Mouse (Mus musculus) stomach, postnatal 0 days (tissue): ENCODE data around the gene Copb1. TPM values are rescaled to one million over a fixed set of nuclear protein-coding genes. Genes with fewer than 3 reads are reported as not detected.

Experiments
- ATAC-seq: fragments of 200-750 bp; cut with Nextera tagmentation; 2 replicates; pipeline ENCODE4 v1.8.0; 2017; ENCODE audit not compliant: low FRiP score, low TSS enrichment
- DNase-seq: peaks from one replicate; pipeline ENCODE4 v3.0.0-alpha.2; 2016; ENCODE audit warnings: low spot score
- H3K27ac ChIP-seq: fragments of 300-500 bp; sonication (generic); replicated peaks from 2 replicates; pipeline ENCODE4 v1.5.1; 2014; ENCODE audit warnings: mild to moderate bottlenecking, control low read depth
- H3K27me3 ChIP-seq: fragments of 300-500 bp; sonication (generic); 2 replicates; pipeline ENCODE4 v1.6.1; 2014; ENCODE audit warnings: low read length; ENCODE audit not compliant: control insufficient read depth, insufficient read depth
- H3K36me3 ChIP-seq: fragments of 300-500 bp; sonication (generic); 2 replicates; pipeline ENCODE4 v1.6.1; 2014; ENCODE audit warnings: low read length, mixed read lengths; ENCODE audit not compliant: control insufficient read depth, insufficient read depth
- H3K4me1 ChIP-seq: fragments of 300-500 bp; sonication (generic); replicated peaks from 2 replicates; pipeline ENCODE4 v1.6.1; 2014; ENCODE audit warnings: antibody characterized with exemption; ENCODE audit not compliant: control insufficient read depth, insufficient read depth
- H3K4me2 ChIP-seq: fragments of 300-500 bp; sonication (generic); replicated peaks from 2 replicates; pipeline ENCODE4 v1.6.1; 2014; ENCODE audit warnings: low read depth, mild to moderate bottlenecking, control low read depth, moderate library complexity
- H3K4me3 ChIP-seq: fragments of 300-500 bp; sonication (generic); 2 replicates; pipeline ENCODE4 v1.5.1; 2014; ENCODE audit warnings: low read depth, low read length, control low read depth
- H3K9ac ChIP-seq: fragments of 300-500 bp; sonication (generic); 2 replicates; pipeline ENCODE4 v1.6.1; 2014; ENCODE audit warnings: mild to moderate bottlenecking, low read length, control low read depth, mixed read lengths
- H3K9me3 ChIP-seq: fragments of 300-500 bp; sonication (generic); 2 replicates; pipeline ENCODE4 v1.6.1; 2016; ENCODE audit warnings: low read length; ENCODE audit not compliant: control insufficient read depth
- CTCF ChIP-seq: IDR thresholded peaks from 2 replicates; pipeline ENCODE4 v1.5.1; 2016; ENCODE audit warnings: antibody characterized with exemption, low read depth, mild to moderate bottlenecking, moderate library complexity
- EP300 ChIP-seq: optimal IDR thresholded peaks from 2 replicates; pipeline ENCODE3; 2016; ENCODE audit warnings: antibody characterized with exemption
- WGBS: fragments of 180-500 bp; shearing (Covaris S2); extraction: QIAGEN DNeasy Blood & Tissue Kit; methylation state at CpG from one replicate; pipeline ENCODE4 v1.1.7; 2014; 5-methylcytosine and 5-hydroxymethylcytosine counted together
- polyA plus RNA-seq: library from polyadenylated mRNA; unstranded; fragments of >200 nt; fragmentation: Nextera tagmentation; extraction: Ambion mirVana; gene quantifications from 2 replicates; pipeline ENCODE4 v1.2.1, GENCODE M21; 2015

Gene Copb1
- polyA plus RNA-seq, 1 experiment from 2014 or later, result 83.7 TPM

- Histone ChIP-seq H3K9ac (no peak overlapping the region), H3K9me3 (no peaks in the 10 kb centered on the region), H3K4me3 (no peak overlapping the region), H3K27me3 (no peaks in the 10 kb centered on the region), H3K4me2 (no peak overlapping the region), H3K36me3 (no peaks in the 10 kb centered on the region), H3K4me1 (no peaks in the 10 kb centered on the region), H3K27ac (no peak overlapping the region)
- WGBS, result 56% methylated on average over 3 of the region's 3 CpGs
- TF ChIP-seq CTCF (peak; percentile 73), EP300 (no peak)
- DNase-seq (peak; percentile 45), ATAC-seq (0 out of 2 replicates have a peak, but pooled peaks have one; percentile 54)
Measured at GRCm38 (mm10) chr7:114281671-114282070, 27.2 kb upstream of the Copb1 start.

GRCm38 (mm10) chr7:114276005-114276752 lies 21.7 kb upstream of the Copb1 start, which contains the start of gene Psma1:
Gene Psma1 (minus strand): TSS chr7:114276118.
- Histone ChIP-seq H3K4me2 (peak within 1 kb of the TSS; percentile 84), H3K4me3 (peak within 1 kb of the TSS; percentile 87), H3K4me1 (no peaks in the 10 kb centered on the region), H3K9ac (peak within 1 kb of the TSS; percentile 91), H3K9me3 (no peaks in the 10 kb centered on the region), H3K27ac (peak within 1 kb of the TSS; percentile 76), H3K27me3 (no peaks in the 10 kb centered on the region), H3K36me3 (no peaks in the 10 kb centered on the region)
- no peak for TF ChIP-seq EP300
- peak; percentile 77 for TF ChIP-seq CTCF
- DNase-seq, result peak; percentile 97
- under 1% methylated on average over 39 of the region's 39 CpGs for WGBS
- peak; percentile 96 for ATAC-seq

GRCm38 (mm10) chr7:114275372-114276004 lies 21.0 kb upstream of the Copb1 start:
- DNase-seq (no peak), ATAC-seq (no peak)
- Histone ChIP-seq H3K4me1 (no peaks in the 10 kb centered on the region), H3K4me3 (peak overlapping the region; percentile 87), H3K4me2 (peak overlapping the region; percentile 84), H3K27me3 (no peaks in the 10 kb centered on the region), H3K36me3 (no peaks in the 10 kb centered on the region), H3K27ac (peak overlapping the region; percentile 76), H3K9ac (peak overlapping the region; percentile 91), H3K9me3 (no peaks in the 10 kb centered on the region)
- WGBS, result 1% methylated on average over 24 of the region's 24 CpGs
- TF ChIP-seq EP300, result no peak
- no peak for TF ChIP-seq CTCF

GRCm38 (mm10) chr7:114268446-114268845 lies 13.9 kb upstream of the Copb1 start:
- TF ChIP-seq CTCF (no peak), EP300 (no peak)
- DNase-seq (no peak), ATAC-seq (no peak)
- Histone ChIP-seq H3K27me3 (no peaks in the 10 kb centered on the region), H3K27ac (no peak overlapping the region), H3K4me2 (no peak overlapping the region), H3K9me3 (no peaks in the 10 kb centered on the region), H3K4me3 (no peak overlapping the region), H3K4me1 (no peaks in the 10 kb centered on the region), H3K9ac (no peak overlapping the region), H3K36me3 (peaks cover 25% of the 10 kb centered on the region)
- WGBS, result 92% methylated on average over 5 of the region's 5 CpGs

GRCm38 (mm10) chr7:114251684-114252083 lies 2.8 kb downstream of the Copb1 start:
- no peaks in the 10 kb centered on the region for H3K27me3 ChIP-seq
- H3K4me1 ChIP-seq, result no peaks in the 10 kb centered on the region
- H3K9ac ChIP-seq, result no peak overlapping the region
- no peaks in the 10 kb centered on the region for H3K9me3 ChIP-seq
- WGBS, result 94% methylated on average over 3 of the region's 3 CpGs
- H3K4me3 ChIP-seq, result no peak overlapping the region
- no peak for ATAC-seq
- H3K27ac ChIP-seq, result no peak overlapping the region
- DNase-seq, result no peak
- no peak overlapping the region for H3K4me2 ChIP-seq
- H3K36me3 ChIP-seq, result peaks cover 4% of the 10 kb centered on the region
- TF ChIP-seq CTCF (peak; percentile 53), EP300 (no peak)

GRCm38 (mm10) chr7:114233980-114234379 lies 20.5 kb downstream of the Copb1 start:
- WGBS, result 69% methylated on average over 7 of the region's 7 CpGs
- peaks cover 23% of the 10 kb centered on the region for H3K36me3 ChIP-seq
- ATAC-seq, result no peak

More at GRCm38 (mm10) chr7:114233980-114234379, 20.5 kb downstream of the Copb1 start:
- H3K4me3 ChIP-seq, result no peak overlapping the region
- H3K9me3 ChIP-seq, result no peaks in the 10 kb centered on the region
- no peaks in the 10 kb centered on the region for H3K27me3 ChIP-seq
- no peaks in the 10 kb centered on the region for H3K4me1 ChIP-seq
- TF ChIP-seq CTCF (no peak), EP300 (no peak)
- H3K27ac ChIP-seq, result no peak overlapping the region
- no peak for DNase-seq
- H3K9ac ChIP-seq, result no peak overlapping the region
- no peak overlapping the region for H3K4me2 ChIP-seq
